Mouse (Mus musculus) spleen, adult 2 months (tissue): ENCODE measurements around the gene Nudt14.

Experiments used
- CTCF ChIP-seq: fragments of 200-500 bp; IDR thresholded peaks from 2 replicates; pipeline ENCODE4 v1.5.1; 2011; ENCODE audit warnings: mild to moderate bottlenecking, inconsistent platforms; ENCODE audit not compliant: insufficient read depth, insufficient read length, insufficient replicate concordance; ENCODE audit errors: extremely low read depth
- POLR2A ChIP-seq: fragments of 200-500 bp; IDR thresholded peaks from 2 replicates; pipeline ENCODE4 v1.6.1; 2011; ENCODE audit warnings: low read depth, low read length, inconsistent platforms

DNA sequence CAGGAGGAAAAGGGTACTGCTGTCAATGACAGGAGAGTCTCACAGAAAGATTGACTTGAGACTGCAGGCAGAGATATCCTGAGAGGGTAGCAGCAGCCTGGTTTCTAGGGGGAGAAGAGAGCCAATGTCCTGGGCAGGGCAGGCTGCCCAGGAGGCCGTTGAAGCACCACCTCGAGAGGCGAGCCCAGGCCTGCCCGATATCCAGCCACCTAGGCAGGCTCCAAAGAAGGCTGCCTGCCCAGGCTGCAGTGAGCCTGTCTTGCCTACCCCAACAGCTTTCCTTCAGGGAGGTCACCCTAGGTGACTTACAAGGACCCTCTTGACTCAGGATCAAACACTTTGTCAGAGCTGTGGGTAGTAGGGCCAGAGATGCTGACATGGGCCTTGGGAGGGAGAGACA, 1.7 kb downstream of the Nudt14 start:
- TF ChIP-seq POLR2A (no peak), CTCF (no peak)
